Mouse (Mus musculus) adrenal gland, postnatal 4 days (tissue): ENCODE measurements around the gene Vsig10. TPM values are rescaled to one million over a fixed set of nuclear protein-coding genes. Genes with fewer than 3 reads are reported as not detected.
"Not testable (repeated sequence)": the region's sequence is repeated elsewhere in the genome, so short reads cannot be mapped to it uniquely, and the experiment has no call there.

Experiments used
- DNase-seq, 2 experiments: peaks; one replicate each; pipeline ENCODE4 v3.0.0; 2021 to 2022; ENCODE audit warnings: low spot score in 2 of 2, mixed read lengths in 2 of 2
- total RNA-seq, 2 experiments: library from RNA; stranded (reverse); gene quantifications; 2 replicates each; pipeline ENCODE4 v1.2.3; 2021

The Vsig10 gene
- total RNA-seq, 2 experiments from 2014 or later: 48.3 to 51.8 TPM

DNA sequence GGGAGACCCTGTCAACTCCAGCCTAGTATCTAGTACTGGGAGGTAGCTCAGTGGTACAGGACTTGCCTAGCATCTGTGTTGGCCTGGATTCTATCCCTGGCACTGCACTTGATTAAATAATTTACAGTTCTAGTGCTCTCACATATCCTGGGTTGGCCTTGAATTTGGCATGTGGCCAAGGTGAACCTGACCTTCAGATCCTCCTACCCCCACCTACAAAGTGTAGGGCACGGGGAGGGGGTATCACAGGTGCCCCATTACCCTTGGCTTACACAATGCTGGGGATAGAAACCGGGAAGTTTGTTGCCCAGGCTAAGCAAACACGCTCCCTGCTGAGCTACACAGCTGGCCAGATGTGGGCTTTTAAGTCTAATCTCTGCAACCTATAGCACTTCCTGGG, 16.0 kb upstream of the Vsig10 start:
- no peak for DNase-seq

DNA sequence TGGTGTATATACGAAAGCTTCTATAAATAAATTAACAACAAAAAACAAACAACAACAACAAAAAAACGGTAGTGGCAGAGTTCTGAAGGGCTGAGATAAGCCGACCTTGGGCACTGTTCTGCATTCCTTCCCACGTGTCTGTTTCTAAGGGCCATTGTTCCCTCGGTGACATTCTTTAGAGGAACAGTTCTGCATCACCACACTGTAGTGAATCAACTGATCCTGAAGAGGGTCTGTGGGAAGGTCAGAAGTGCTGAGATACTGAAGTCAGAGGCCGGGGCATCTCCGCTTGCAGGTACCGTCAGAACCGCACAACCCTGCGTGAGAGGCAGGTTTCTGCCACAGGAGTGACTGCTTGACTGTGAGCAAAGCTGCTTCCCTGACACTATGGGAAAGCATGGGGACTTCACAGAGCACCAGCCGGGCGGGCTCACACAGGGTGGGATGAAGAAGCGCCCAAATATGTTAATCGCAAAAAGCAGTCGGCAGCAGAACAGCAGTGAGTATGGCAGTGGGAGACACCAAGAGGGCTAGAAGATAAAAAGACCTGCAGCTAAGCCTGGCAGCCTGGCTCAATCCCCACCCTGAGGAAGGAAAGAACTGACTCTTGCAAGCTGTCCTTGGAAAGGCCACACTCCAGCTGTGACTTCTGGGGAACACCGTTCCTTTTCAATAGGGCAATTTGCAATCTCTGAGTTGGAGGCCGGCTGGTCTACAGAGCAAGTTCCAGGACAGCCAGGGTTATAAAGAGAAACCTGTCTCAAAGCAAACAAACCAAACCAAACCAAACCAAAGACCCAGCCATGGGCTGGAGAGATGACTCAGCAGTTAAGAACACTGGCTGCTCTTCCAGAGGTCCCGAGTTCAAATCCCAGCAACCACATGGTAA, 14.9 kb upstream of the Vsig10 start:
- no peak for DNase-seq

DNA sequence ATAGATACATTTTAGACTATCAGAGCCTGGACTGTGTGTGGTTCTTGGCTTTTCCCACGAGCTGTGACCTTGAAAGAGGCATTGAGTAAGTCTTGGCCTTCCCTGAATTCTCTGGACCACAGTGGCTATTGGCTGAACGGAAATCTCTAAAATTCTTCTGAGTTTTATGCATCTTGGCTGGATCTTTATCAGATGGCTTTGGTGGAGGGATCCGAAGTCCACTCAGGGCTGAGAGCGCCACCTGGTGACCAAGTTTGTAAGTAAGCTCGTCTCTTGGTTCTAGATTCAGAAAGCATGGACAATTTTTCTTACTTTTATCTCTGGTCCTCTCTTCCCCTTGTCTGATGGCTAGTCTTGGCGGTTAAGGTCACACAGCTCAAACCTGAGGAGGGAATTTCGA, 13.9 kb upstream of the Vsig10 start:
- peak in 1 of 2 experiments; percentile 68 for DNase-seq

DNA sequence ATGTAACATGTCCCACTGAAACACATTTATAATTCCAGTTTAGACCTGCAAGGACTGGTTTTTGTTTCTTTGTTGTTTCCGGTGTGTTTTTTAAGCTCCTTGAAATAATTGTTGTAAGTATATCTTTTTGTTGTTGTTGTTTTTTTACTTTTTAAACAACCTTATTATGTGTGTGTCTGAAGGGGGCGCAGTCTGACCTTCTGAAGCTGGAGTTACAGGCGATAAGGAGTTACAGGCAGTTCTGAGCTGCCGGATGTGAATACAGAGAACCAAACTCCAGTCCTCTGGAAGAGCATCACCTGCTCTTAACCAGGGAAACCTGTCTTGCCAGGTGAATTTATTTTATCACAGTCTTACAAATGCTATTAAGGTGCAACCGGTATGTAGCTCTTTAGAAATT, 13.1 kb upstream of the Vsig10 start:
- DNase-seq: no peak

DNA sequence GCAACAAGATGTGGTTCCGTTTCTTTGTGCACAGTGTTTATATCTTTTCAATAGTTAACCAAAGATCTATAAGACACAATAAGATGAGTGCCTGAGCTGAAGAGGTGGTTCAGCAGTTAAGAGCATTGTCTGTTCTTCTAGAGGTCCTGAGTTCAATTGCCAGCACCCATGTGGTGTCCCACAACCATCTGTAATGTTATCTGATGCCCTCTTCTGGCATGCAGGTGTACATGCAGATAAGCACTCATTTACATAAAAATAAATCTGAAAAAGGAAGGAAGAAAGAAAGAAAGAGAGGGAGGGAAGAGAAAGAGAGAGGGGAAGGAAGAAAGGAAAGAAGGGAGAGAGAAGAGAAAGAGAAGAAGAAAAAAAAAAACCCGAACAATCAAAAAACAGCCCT, 12.1 kb upstream of the Vsig10 start:
- no peak for DNase-seq

DNA sequence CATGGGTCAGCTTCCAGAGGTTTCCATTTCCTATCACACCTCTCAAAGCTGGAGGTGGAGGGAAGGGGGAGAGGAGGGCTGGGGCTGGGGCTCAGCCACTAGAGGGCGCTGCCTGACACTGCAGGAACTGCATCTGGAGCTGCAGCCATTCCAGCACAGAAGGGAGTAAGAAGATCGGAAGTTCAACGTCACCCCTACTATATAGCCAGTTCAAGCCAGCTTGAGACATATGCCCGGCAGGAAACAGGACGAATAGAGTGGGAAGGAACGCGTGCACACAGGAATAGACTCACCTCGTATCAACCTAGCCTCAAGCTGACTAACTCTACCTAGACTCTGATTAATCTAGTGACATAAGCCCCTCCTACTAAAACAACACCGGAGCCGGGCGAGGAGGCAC, 11.2 kb upstream of the Vsig10 start:
- DNase-seq: peak; percentile 50 to 55

DNA sequence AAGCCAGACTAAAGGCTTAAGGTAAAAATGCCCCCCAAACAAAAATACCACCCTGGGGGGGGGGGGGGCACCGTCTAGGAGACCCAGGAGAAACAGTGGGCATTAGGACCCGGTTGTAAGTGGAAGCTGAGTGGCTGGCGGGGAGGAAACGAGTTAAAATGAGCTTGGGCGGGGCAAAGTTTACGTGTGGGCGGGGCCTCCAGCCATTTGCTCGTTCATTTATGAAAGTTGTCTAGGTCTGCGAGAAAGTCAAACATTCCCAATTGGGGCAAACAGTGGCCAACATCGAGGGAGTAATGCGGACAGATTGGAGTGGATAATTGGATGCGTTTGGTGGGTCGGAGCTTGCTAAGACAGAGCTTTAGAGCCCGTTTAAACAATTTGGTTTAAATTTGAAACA, 5.5 kb upstream of the Vsig10 start:
- peak in 1 of 2 experiments; percentile 34 for DNase-seq

DNA sequence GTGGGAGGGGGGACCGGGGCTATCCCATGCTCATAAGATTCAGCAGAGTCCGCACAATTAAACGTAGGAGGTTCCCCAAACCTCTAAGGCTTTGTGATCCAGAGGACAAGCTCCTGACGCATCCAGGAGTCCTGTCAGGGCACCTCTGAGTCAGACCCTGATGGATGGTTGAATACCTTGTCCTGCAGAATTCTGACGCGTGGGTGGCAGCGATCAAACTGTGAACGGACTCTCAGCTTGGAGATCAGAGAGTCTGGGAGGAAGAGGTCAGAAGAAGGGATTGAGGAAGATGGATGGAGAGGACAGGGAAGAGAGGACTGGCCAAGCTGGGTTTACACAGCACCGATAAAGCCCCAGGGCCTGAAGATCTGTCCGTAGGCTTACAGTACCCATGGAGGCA, 5.0 kb upstream of the Vsig10 start:
- DNase-seq: no peak

DNA sequence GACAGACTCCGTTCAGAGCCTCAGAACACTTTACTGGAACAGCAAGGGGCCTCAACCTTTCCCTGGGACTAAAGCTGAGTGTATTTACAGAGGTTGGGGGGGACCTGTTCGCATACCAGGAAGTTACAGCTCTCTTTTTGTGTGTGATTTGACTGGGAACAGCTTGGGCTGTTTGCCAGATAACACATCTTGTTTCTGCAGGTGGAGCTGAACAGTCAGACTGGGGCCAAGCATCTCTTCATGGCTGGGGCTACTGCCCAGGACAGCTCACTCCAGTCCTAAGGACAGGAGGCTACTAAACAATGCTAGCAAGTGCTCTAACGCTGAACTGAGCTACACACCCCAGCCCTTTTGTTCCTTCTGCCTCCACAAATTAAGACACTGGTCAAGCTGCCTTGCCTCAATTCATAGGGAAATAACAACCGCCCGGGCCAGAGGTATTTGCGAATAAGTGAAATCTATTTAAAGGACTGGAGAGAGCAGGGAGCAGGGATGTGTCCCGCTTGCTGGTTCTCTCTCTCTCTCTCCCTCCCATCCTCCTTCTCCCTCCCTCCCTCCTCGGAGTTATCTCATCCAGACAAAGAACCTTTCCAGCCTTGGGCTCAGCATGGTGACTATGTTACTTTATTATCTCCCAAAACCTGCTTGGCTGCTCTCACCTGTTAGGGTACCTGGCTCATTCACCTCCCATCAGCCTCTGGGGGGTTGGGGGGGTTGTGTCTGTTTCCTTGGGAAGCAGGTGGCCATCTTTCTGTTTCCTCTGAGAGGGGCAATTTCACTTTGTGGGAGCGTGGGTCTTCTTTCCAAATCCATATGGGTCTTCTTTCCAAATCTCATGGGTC, 4.1 kb upstream of the Vsig10 start:
- DNase-seq: no peak

DNA sequence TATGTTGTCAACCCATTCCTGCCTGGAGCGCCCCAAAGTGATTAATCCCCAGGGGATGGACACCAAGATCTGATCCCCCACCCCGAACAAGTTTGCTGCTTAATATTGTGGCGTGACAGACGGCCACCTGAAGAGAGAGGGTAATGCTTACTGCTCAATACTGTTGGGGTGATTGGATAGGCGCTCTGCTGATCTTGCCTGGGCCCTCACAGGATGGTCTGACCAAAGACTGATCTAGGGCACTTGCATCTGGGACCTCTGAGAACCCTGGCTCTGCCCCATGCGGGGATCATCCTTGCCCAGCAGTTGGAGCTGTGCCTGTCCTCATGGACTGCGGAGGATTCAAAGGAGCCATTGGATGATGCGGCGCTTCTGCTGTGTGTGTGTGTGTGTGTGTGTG, 4.9 kb downstream of the Vsig10 start:
- DNase-seq: no peak

DNA sequence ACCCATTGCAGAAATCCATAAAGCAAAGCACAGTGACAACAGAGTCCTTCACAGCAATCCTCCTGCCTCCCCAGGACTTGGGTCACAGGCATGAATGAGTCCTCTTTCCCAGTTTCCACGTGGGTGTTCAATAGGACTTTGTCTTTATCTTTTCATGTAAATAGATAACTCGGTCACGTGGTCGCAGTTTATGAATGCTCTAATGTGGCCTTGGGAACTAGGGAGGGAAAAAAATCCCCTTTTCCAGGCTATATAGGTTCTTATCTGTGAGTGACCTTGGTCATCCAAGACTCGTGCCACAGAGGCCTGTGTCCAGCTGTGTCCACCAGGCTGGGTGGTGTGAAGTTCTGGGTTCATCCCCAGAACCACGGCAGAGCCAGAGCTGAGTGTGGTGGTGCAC, 7.5 kb downstream of the Vsig10 start:
- no peak for DNase-seq

DNA sequence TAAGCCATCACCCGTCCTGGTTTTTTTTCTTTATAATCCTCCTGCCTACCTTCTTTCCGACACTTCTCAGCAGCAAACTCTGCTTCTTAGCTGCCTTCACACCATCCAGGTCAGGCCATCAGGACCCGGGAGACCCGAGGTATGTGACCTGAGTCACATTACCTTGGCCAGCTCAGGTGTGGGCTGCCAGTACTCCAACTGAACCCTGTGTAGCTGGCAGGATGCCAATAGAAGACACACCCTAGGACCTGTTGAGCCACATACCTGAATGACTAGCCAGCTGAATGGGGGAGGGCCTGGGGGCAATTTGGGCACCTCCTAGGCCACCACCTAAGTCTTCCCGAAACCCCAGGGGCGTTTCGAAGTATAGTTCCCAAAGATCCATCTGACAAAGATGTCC, 11.6 kb downstream of the Vsig10 start:
- DNase-seq: no peak

DNA sequence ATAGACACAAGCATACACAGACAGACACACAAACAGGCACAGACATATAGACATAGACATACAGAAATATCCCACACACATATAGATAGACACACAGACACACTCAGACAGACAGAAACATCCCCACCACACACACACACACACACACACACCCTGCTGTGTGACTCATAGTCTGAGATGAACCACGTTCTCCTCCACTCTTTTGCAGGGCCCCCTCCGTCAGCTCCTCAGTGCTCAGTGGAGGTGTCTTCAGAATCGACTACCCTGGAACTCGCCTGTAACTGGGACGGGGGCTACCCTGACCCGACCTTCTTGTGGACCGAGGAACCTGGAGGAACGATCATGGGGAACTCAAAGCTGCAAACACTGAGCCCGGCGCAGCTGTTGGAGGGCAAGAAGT, 19.1 kb downstream of the Vsig10 start:
- DNase-seq: no peak

DNA sequence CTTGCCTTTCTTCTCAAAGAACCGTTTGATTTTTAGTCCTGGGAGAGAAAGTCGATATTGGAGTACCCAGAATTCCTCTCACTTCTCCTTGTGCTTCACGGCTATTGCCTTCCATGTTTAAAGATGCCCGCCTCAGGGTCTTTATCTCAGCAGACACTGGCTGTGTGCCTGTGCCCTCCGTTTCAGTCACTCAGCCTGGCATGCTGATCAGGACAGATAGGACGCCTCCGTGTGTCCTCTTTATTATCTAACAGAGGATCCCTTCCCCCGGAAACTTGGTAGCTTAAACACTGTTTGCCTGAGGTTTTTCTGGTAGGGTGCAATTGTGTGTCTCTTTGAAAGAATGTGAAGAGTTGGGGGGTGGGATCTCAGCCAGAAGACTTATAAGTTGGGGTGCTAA, 19.6 kb downstream of the Vsig10 start:
- DNase-seq: no peak

DNA sequence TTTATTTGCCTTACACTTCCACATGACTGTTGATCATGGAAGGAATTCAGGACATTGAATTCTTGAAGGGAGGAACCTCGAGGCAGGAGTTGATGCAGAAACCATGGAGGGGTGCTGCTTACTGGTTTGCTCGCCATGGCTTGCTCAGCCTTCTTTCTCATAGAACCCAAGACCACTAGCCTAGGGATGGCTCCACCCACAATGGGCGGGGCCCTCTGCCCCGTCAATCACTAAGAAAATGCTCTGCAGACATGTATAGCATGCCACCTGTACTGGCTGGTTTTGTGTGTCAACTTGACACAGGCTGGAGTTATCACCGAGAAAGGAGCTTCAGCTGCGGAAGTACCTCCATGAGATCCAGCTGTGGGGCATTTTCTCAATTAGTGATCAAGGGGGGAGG, 21.2 kb downstream of the Vsig10 start:
- DNase-seq: no peak

DNA sequence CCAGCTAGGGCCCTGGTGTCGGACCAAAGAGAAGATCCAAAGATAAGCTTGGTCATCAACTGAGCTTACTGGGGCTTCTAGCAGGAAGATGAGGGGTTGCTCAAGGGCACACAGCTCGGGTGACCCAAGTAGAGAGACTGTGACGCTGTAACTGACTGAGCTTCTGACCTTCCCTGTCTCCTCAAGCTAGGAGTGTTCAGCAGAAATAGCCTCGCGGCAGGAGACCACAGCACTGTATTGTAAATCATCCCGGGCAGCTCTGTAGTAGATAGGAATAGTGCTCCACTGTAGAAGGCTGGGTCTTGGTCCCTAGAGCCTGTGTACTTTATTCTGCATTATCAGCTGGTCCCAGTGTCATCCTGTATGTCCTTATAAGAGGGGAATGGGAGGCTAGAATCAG, 23.0 kb downstream of the Vsig10 start:
- DNase-seq: no peak

DNA sequence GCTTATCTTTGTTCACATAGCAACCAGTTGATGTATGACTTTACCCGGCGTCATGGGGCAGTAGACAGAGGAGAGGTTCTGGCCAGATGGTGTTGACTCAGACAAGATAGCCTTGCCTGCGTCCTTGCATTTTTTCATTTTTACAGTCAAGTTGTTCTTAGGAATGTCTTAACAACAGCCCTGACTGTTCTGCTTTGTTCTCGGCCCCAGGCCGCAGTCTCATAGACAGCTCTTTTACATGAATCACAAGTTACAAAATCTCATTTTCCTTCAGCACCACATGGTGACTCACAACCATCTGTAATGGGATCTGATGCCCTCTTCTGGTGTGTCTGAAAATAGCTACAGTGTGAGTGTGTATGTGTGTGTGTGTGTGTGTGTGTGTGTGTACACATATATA, 25.6 kb downstream of the Vsig10 start:
- DNase-seq: not testable (repeated sequence)

DNA sequence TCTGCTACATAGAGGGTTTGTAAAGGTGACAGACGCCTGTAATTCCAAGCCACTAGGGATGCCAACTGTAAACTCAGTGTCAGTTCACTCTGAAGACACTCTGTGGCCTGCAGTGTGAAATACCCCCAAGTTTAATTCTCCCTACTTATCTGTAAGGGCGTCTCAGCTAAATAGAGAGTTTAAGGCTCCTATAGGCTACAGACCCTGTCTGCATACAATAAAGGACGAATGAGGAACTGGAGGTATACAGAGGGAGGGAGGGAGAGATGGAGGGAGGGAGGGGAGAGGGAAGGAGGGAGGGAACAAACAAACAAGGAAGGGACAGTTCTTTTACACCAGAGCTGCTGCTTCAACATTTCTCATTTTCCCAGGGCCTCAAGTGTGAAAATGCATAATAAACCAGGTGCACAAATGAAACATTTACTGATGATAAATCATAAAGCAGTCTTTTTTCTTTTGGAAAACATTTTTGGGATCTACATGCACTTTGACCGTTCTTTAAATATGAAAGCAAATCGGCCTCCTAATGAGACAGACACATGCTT, 26.6 kb downstream of the Vsig10 start:
- DNase-seq: no peak

DNA sequence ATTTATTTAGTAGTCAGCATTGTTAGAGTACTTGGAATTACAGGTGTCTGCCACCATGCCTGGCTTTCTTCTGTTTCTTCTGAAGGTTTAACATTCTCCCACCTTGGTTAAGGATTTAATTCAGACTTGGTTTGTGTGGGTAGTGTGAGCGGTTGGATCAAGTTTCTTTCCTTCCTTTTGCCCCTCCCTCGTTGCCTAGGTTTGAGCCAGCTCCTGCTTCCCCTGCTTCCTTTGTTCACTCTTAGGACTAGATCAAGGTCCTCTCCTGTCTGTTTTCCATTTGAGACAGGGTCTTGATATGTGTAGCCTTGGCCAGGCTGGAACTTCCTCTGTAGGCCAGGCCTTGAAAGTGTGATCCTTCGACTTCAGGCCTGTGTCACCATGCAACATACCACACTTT, 27.4 kb downstream of the Vsig10 start:
- no peak for DNase-seq

DNA sequence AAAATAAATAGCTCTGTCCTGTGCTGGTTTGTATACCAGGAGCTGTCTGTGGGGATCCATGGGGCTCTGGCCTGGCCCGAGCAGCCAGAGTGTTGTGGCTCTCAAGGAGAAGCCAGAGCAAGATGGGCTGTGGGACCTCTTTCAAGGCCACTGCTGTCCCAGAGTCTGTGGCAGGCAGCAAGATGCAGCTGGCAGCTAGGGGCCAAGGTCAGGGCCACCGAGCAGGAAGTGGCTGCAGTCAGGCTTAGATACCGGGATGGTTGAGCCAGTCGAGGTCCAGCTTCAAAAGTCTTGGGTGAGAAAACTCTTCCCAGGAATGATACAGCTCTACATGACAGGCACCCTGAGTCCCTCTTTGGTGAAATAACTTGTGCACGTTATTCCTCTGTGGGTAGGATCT, 28.1 kb downstream of the Vsig10 start:
- no peak for DNase-seq

DNA sequence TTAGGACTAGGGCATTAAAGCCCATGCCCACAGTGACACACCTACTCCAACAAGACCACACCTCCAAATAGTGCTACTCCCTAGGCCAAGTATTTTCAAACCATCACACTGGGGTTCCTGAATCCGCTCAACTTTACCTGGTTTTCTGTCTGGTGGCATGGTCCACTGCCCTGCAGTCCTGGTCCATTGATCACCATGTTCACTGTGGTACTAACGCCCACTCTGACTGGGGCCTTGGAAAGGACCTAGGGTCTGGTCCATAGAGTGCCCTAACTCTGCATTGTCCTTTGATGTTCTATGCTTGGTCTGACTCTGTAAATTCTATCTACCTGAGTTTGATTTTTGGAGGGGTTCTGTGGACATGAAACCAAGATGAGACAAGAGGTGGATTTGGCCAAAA, 29.0 kb downstream of the Vsig10 start:
- no peak for DNase-seq

DNA sequence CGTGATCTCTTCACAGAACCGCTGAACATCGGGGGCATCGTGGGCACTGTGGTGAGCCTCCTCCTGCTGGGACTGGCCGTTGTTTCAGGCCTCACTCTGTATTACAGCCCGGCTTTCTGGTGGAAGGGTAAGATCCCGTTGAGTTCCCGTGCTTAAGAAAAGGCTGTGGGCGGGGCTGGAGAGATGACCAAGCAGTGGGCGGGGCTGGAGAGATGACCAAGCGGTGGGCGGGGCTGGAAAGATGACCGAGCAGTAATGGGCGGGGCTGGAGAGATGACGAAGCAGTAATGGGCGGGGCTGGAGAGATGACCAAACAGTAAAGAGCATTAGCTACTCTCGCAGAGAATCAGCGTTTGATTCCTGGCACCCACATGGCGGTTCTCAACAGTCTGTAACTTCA, 29.4 kb downstream of the Vsig10 start:
- peak; percentile 35 to 47 for DNase-seq
